Mouse (Mus musculus): Measurements from ENCODE around the gene Olfr106-ps.

Olfr106-ps gene

DNA sequence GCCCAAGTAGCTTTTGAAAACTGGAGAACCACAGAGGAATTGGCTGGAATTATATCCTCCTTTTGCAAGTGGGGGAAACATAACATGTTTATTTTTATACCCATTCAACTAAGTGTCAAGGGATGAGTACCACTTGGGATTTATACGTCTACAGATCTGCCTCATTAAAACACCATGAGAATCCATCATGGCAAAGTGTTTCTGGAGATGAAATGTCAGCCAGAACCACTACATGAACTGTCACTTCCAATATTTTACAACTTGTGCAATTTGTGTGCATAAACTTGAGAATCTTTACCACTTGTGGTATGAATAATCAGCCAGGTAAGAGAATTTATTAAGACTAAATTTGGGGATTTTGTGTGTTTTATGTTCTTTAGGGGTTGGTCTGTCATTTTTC lies at the start of gene Olfr106-ps:
TSS of gene Olfr106-ps (plus strand) at position 301 of the 400 bp plus-strand sequence.
- DNase-seq (ENCODE audit: low spot score in 2 of 2), result no peak

DNA sequence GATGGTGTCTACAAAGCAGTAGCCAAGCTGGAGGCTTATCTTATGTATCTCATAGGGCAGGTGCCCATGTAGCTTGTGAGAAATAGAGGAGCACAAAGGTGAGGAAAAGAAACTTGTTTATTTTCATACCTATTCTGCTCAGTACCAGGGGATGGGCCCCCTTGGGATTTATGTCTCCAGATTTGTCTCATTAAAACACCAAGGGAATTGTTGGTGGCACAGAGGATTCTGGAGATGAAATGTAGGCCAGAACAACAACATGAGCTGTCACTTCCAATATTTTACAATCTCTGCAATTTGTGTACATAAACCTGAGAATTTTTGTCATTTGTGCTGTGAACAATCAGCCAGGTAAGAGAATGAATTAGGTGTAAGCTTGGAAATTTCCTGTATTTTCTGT lies 30.9 kb upstream of the Olfr106-ps start, which contains the start of gene Olfr104-ps:
TSS of gene Olfr104-ps (plus strand) at position 301 of the 400 bp plus-strand sequence.
- DNase-seq (ENCODE audit: low spot score in 2 of 2), result no peak

DNA sequence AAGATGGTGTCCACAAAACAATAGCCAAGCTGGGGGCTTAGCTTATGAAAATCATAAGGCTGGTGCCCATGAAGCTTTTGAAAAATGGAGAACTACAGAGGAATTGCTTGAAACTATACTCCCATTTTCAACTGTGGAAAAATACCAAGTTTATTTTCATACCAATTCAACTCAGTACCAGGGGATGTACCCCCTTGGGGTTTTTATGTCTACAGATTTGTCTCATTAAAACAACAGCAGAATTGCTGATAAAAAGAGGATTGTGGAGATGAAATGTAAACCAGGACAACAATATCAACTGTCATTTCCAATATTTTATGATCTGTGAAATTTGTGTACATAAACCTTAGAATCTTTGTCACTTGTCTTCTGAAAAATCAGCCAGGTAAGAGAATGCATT lies 11.5 kb upstream of the Olfr106-ps start, which contains the start of gene Olfr105-ps:
TSS of gene Olfr105-ps (plus strand) at position 301 of the 400 bp plus-strand sequence.
- no peak for DNase-seq (ENCODE audit: low spot score in 2 of 2)

DNA sequence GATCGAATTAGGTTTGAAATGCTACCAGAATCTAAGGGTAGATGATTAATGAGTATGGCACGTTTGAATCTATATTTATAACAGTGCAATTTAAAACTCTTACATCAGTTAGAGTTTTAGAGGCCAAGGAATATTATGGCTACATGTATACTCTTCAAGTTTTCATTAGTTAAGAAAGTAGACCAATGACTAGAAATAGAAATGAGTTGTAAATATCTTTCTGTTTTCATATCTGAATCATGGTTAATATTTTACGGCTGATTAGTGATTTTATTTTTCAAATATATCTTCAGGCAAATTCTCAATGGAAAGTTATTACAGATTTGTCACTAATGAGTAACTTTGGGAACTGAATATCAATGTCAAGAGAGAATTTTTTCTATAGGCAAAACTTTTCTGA lies 8.7 kb downstream of the Olfr106-ps start, which contains the start of gene Olfr107:
TSS of gene Olfr107 (plus strand) at position 301 of the 400 bp plus-strand sequence.
- DNase-seq (ENCODE audit: low spot score in 2 of 2), result no peak

DNA sequence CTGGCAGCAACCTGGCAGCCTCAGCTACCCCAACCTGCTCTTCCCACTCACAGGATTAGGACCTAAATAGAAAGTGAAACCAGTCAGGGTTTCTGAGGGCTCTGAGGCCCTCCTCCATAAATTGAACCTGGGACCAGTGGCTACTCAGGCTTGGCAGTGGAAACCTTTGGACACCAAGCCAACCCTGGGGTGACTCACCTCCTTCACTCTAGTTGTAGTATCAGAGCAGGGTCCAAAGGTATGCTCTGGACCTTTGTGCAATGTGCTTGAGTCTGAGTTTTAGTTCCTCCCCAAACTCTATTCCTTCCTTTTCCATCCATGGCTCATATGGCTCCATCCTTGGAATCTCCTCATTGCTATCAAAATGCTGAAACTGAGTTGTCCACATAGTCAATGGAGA lies 23.2 kb downstream of the Olfr106-ps start:
- DNase-seq (ENCODE audit: low spot score in 2 of 2), result no peak

DNA sequence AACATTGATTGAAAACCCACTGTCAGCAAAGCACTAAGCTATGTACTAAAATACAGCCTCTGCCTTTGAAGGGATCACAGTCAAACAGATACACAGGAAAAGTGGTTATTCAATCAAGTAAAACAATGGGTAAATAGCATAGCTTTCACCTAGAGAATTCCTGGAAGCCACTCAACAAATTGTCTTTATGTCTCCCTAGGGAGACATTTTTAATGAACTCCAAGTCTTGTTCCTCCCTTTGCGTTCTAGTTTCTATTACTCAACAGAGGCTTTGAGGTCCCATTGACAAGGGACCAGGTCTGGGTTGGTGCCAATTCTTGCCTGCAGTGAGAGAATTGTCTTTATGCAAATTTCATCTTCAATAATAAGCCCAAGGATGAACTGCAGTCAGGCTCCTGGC lies 55.0 kb downstream of the Olfr106-ps start, which contains the start of gene Olfr108:
TSS of gene Olfr108 (plus strand) at position 301 of the 400 bp plus-strand sequence.
- no peak for DNase-seq (ENCODE audit: low spot score in 2 of 2)

Measured in frontal cortex, postnatal 10 days (tissue).